Mouse (Mus musculus): ENCODE measurements around the gene Fgd4. TPM values are rescaled to one million over a fixed set of nuclear protein-coding genes. Genes with fewer than 3 reads are reported as not detected.

Fgd4 gene
- polyA plus RNA-seq, 1 experiment from 2014 or later, result 11.3 TPM

DNA sequence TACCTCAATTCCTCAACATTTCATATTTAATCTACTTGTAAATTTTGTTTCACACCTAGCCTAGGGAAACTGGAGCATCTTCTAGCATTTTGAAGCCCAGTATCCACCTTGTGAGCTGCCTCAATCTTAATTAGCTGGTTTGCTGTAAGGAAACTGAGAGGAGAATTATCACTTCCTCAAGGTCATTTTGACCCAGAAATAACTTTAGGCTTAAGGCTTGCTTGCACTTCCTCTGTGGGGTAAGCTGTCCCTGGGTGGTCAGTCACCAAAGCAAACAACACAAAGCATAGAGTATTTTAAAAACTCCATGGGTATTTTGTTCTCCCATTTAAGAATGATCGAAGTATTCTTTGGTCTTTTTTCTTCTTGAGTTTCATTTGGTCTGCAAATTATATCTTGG lies 27.2 kb downstream of the Fgd4 start:
- no peak overlapping the region for H3K4me3 ChIP-seq (ENCODE audit: low read depth, low read length)
- WGBS (ENCODE audit: insufficient replicate concordance), result 82% methylated on average over 1 of the region's 1 CpGs
- no peak for ATAC-seq (replicated peaks; ENCODE audit: insufficient number of reproducible peaks, low FRiP score, low TSS enrichment)
- no peak overlapping the region for H3K27ac ChIP-seq (ENCODE audit: low read depth, low read length)
- H3K4me1 ChIP-seq (ENCODE audit: control insufficient read depth, insufficient read depth, low read length), result no peaks in the 10 kb centered on the region
- no peak overlapping the region for H3K9ac ChIP-seq (ENCODE audit: low read depth, low read length)
- H3K27me3 ChIP-seq (ENCODE audit: control insufficient read depth, insufficient read depth, low read length), result no peaks in the 10 kb centered on the region
- no peaks in the 10 kb centered on the region for H3K36me3 ChIP-seq (ENCODE audit: control insufficient read depth, insufficient read depth, low read length)
- H3K9me3 ChIP-seq (replicated peaks; ENCODE audit: control insufficient read depth, low read length), result no peaks in the 10 kb centered on the region
- H3K4me2 ChIP-seq, result no peak overlapping the region

- Histone ChIP-seq H3K36me3 (ENCODE audit: control insufficient read depth, insufficient read depth, low read length) (no peaks in the 10 kb centered on the region), H3K27me3 (ENCODE audit: control insufficient read depth, insufficient read depth, low read length) (no peaks in the 10 kb centered on the region), H3K4me2 (no peak overlapping the region), H3K27ac (ENCODE audit: low read depth, low read length) (no peak overlapping the region), H3K4me3 (ENCODE audit: low read depth, low read length) (no peak overlapping the region), H3K9ac (ENCODE audit: low read depth, low read length) (no peak overlapping the region), H3K9me3 (replicated peaks; ENCODE audit: control insufficient read depth, low read length) (no peaks in the 10 kb centered on the region), H3K4me1 (ENCODE audit: control insufficient read depth, insufficient read depth, low read length) (no peaks in the 10 kb centered on the region)
- WGBS (ENCODE audit: insufficient replicate concordance), result 74% methylated on average over 3 of the region's 3 CpGs
- no peak for ATAC-seq (replicated peaks; ENCODE audit: insufficient number of reproducible peaks, low FRiP score, low TSS enrichment)
These were observed 29.0 kb downstream of the Fgd4 start for GRCm38 (mm10) chr16:16571356-16571755.

- Histone ChIP-seq H3K4me2 (no peak overlapping the region), H3K27me3 (ENCODE audit: control insufficient read depth, insufficient read depth, low read length) (no peaks in the 10 kb centered on the region), H3K4me3 (ENCODE audit: low read depth, low read length) (no peak overlapping the region), H3K4me1 (ENCODE audit: control insufficient read depth, insufficient read depth, low read length) (0 out of 2 replicates have a peak, but pooled peaks cover 3% of the 10 kb centered on the region), H3K36me3 (ENCODE audit: control insufficient read depth, insufficient read depth, low read length) (no peaks in the 10 kb centered on the region), H3K9me3 (replicated peaks; ENCODE audit: control insufficient read depth, low read length) (no peaks in the 10 kb centered on the region), H3K9ac (ENCODE audit: low read depth, low read length) (no peak overlapping the region), H3K27ac (ENCODE audit: low read depth, low read length) (no peak overlapping the region)
- ATAC-seq (replicated peaks; ENCODE audit: insufficient number of reproducible peaks, low FRiP score, low TSS enrichment), result no peak
- 71% methylated on average over 1 of the region's 1 CpGs for WGBS (ENCODE audit: insufficient replicate concordance)
These were observed 33.6 kb downstream of the Fgd4 start for GRCm38 (mm10) chr16:16566786-16567185.

DNA sequence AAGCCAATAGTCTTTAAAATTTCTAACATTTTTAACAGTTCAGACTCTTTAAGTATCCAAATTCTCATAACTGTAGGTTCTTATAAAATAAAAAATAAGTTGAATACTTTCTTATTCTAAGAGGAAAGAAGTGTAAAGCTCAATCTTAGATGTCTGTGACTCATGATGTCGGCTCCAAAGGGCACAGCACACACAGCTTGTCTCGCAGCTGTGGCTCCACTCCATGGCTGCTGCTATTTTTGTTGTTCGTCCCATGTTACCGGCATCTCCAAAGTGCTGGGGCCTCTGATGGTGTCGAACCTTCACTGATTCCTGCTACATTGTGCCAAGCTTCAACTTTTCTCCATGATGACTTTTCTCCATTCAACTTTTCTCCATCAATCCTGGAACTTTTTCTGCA lies 34.1 kb downstream of the Fgd4 start:
- no peaks in the 10 kb centered on the region for H3K36me3 ChIP-seq (ENCODE audit: control insufficient read depth, insufficient read depth, low read length)
- H3K27me3 ChIP-seq (ENCODE audit: control insufficient read depth, insufficient read depth, low read length), result no peaks in the 10 kb centered on the region
- no peak for ATAC-seq (replicated peaks; ENCODE audit: insufficient number of reproducible peaks, low FRiP score, low TSS enrichment)
- WGBS (ENCODE audit: insufficient replicate concordance), result 46% methylated on average over 5 of the region's 5 CpGs
- H3K4me1 ChIP-seq (ENCODE audit: control insufficient read depth, insufficient read depth, low read length), result 0 out of 2 replicates have a peak, but pooled peaks cover 3% of the 10 kb centered on the region
- H3K4me2 ChIP-seq, result no peak overlapping the region
- no peak overlapping the region for H3K9ac ChIP-seq (ENCODE audit: low read depth, low read length)
- H3K9me3 ChIP-seq (replicated peaks; ENCODE audit: control insufficient read depth, low read length), result no peaks in the 10 kb centered on the region
- H3K27ac ChIP-seq (ENCODE audit: low read depth, low read length), result no peak overlapping the region
- H3K4me3 ChIP-seq (ENCODE audit: low read depth, low read length), result no peak overlapping the region

DNA sequence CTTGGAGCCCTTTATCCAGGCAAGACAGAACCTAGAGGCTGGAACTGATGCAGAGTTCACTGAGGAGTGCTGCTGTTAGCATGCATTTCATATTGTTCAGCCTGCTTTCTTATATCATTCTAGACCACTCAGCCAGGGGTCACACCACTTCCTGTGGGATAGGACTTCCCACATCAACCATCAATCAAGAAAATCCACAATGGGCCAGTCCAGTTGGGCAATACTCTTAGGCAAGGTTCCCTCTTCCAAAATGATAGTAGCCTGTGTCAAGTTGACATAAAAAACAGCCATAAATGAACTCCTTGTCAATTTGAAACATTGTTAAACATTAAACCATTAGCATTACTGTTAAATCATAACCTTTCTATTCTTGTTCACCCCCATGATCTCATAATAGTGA lies 34.6 kb downstream of the Fgd4 start:
- no peak overlapping the region for H3K27ac ChIP-seq (ENCODE audit: low read depth, low read length)
- H3K4me2 ChIP-seq, result no peak overlapping the region
- H3K9ac ChIP-seq (ENCODE audit: low read depth, low read length), result no peak overlapping the region
- H3K36me3 ChIP-seq (ENCODE audit: control insufficient read depth, insufficient read depth, low read length), result no peaks in the 10 kb centered on the region
- H3K4me3 ChIP-seq (ENCODE audit: low read depth, low read length), result no peak overlapping the region
- H3K9me3 ChIP-seq (replicated peaks; ENCODE audit: control insufficient read depth, low read length), result no peaks in the 10 kb centered on the region
- H3K4me1 ChIP-seq (ENCODE audit: control insufficient read depth, insufficient read depth, low read length), result 0 out of 2 replicates have a peak, but pooled peaks cover 3% of the 10 kb centered on the region
- H3K27me3 ChIP-seq (ENCODE audit: control insufficient read depth, insufficient read depth, low read length), result no peaks in the 10 kb centered on the region
- no peak for ATAC-seq (replicated peaks; ENCODE audit: insufficient number of reproducible peaks, low FRiP score, low TSS enrichment)

DNA sequence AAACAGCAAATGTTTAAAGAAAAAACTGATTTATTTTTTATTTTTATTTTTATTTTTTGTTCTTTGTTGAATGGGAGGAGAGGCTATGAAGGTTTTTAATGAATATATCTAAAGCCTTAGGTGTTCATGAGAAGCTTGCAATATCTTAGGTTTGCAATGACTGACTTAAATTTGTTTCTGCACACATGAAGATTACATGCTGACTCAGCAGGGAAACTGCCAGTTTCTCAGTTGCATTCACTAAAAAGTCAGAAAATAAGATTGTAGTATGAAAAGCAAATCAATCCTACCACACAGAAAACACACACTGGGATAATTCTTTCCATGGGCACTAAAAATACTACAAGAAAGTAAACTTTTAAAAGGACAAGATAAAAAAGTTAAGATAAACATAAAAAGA lies 39.6 kb downstream of the Fgd4 start:
- no peak overlapping the region for H3K27ac ChIP-seq (ENCODE audit: low read depth, low read length)
- H3K4me2 ChIP-seq, result no peak overlapping the region
- no peak for ATAC-seq (replicated peaks; ENCODE audit: insufficient number of reproducible peaks, low FRiP score, low TSS enrichment)
- H3K4me3 ChIP-seq (ENCODE audit: low read depth, low read length), result no peak overlapping the region
- H3K9ac ChIP-seq (ENCODE audit: low read depth, low read length), result no peak overlapping the region
- peaks cover 8% of the 10 kb centered on the region; the same call in 1 of the 2 replicates for H3K4me1 ChIP-seq (ENCODE audit: control insufficient read depth, insufficient read depth, low read length)
- no peaks in the 10 kb centered on the region for H3K9me3 ChIP-seq (replicated peaks; ENCODE audit: control insufficient read depth, low read length)
- no peaks in the 10 kb centered on the region for H3K27me3 ChIP-seq (ENCODE audit: control insufficient read depth, insufficient read depth, low read length)
- H3K36me3 ChIP-seq (ENCODE audit: control insufficient read depth, insufficient read depth, low read length), result no peaks in the 10 kb centered on the region

GRCm38 (mm10) chr16:16559878-16560531 lies 40.3 kb downstream of the Fgd4 start:
- Histone ChIP-seq H3K27ac (ENCODE audit: low read depth, low read length) (peak overlapping the region; percentile 58), H3K9ac (ENCODE audit: low read depth, low read length) (no peak overlapping the region), H3K4me2 (peak overlapping the region; percentile 54), H3K27me3 (ENCODE audit: control insufficient read depth, insufficient read depth, low read length) (no peaks in the 10 kb centered on the region), H3K4me1 (ENCODE audit: control insufficient read depth, insufficient read depth, low read length) (peaks cover 8% of the 10 kb centered on the region; the same call in 1 of the 2 replicates), H3K4me3 (ENCODE audit: low read depth, low read length) (peak overlapping the region; percentile 11; the same call in 1 of the 2 replicates), H3K9me3 (replicated peaks; ENCODE audit: control insufficient read depth, low read length) (no peaks in the 10 kb centered on the region), H3K36me3 (ENCODE audit: control insufficient read depth, insufficient read depth, low read length) (no peaks in the 10 kb centered on the region)
- WGBS (ENCODE audit: insufficient replicate concordance), result 11% methylated on average over 9 of the region's 9 CpGs
- peak; percentile 88 for ATAC-seq (replicated peaks; ENCODE audit: insufficient number of reproducible peaks, low FRiP score, low TSS enrichment)

DNA sequence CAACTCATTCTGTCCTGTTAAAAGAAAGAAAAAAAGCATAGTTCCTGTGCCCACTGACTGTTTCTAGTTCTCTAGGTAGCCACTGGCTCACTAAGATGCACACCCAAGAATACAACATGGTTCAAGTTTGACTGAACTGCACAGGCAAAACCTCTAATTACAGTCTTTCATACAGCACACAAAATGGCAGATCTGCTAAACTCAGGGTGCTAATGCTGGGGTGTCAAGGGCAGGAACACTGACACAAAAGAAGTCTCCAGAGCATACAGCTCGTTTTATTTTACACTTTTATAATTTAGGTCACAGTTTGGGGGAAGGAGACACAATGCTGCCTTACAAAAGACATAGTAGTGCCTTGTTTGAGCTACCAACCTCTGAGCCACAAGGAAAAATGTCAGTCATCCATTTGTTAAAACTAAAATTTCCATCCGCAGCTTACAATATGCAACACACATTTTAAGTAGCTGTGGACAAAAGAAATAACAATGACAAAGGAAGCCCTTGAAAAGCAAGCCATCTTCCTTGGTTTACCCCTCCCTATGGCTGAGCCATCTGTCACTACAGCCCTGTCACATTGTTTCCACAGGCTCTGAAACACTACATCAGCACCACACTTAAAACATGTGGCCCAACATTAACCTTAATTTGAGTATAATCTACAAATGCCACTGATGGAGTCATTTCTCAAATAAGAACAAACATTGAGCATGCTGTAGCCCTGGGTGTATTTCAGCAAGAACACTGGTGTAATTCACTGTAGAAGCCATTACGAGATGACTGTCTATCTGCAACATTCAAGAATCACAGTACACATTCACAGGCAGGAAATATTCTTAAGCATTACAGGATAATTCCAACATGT lies 41.1 kb downstream of the Fgd4 start:
- 55% methylated on average over 3 of the region's 3 CpGs for WGBS (ENCODE audit: insufficient replicate concordance)
- no peak overlapping the region for H3K9ac ChIP-seq (ENCODE audit: low read depth, low read length)
- H3K4me1 ChIP-seq (ENCODE audit: control insufficient read depth, insufficient read depth, low read length), result peaks cover 8% of the 10 kb centered on the region; the same call in 1 of the 2 replicates
- H3K9me3 ChIP-seq (replicated peaks; ENCODE audit: control insufficient read depth, low read length), result no peaks in the 10 kb centered on the region
- H3K27ac ChIP-seq (ENCODE audit: low read depth, low read length), result peak overlapping the region; percentile 58; the same call in 1 of the 2 replicates
- no peak for ATAC-seq (replicated peaks; ENCODE audit: insufficient number of reproducible peaks, low FRiP score, low TSS enrichment)
- H3K4me2 ChIP-seq, result peak overlapping the region; percentile 54
- no peaks in the 10 kb centered on the region for H3K27me3 ChIP-seq (ENCODE audit: control insufficient read depth, insufficient read depth, low read length)
- H3K4me3 ChIP-seq (ENCODE audit: low read depth, low read length), result no peak overlapping the region; the same call in 1 of the 2 replicates
- no peaks in the 10 kb centered on the region for H3K36me3 ChIP-seq (ENCODE audit: control insufficient read depth, insufficient read depth, low read length)

Data from heart, embryonic 11.5 days (tissue).